In the genomic region with DNA sequence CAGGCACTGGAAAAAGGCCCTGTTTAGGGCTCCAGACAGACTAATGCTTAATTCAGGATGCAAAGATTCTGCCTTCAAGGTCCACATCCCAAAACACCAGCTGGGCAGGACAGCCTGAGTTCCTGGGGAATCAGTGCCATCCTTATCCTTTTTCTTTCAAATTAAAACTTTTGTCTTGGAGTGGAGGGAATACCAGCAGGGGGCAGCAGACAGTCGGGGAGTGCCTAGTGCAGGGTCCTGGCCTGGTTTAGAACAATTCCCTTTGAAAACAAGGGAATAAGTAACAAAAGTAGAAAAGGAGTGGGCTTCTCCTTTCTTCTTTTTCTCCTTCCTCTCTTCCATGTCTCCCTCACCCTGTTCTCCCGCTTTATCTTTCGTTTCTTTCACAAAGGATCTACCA, we compare ENCODE assay signal across 10 mouse cellular contexts. TPM values are rescaled to one million over a fixed set of nuclear protein-coding genes. Genes with fewer than 3 reads are reported as not detected.
A peak's percentile ranks its signal among the peaks of the same experiment; 100 is the strongest.
DNase-seq lines count a peak whose midpoint lies in the region; ATAC-seq and TF ChIP-seq lines count a peak whose summit lies in the region.
"Had no signal": no experiment of that assay in that cellular context is flagged by ENCODE, and none has a peak within 500 bp of the region (broad histone marks: within the 10 kb centered on the region; RNA-seq: fewer than 3 reads in every experiment).

No protein-coding gene starts in this region.

- 12% methylated on average over 3 of the region's 3 CpGs for WGBS in hindbrain, embryonic 11.5 days
- WGBS in hindbrain, embryonic 12.5 days = 6% methylated on average over 3 of the region's 3 CpGs
- 12% methylated on average over 3 of the region's 3 CpGs for WGBS in forebrain, postnatal 0 days

- peaks cover 6% of the 10 kb centered on the region; the same call in 1 of the 2 replicates for H3K4me1 ChIP-seq in hindbrain, embryonic 11.5 days (replicated peaks; ENCODE audit: control insufficient read depth, insufficient read depth, low read length)
- H3K4me1 ChIP-seq in hindbrain, embryonic 12.5 days = peaks cover 16% of the 10 kb centered on the region
- H3K4me1 ChIP-seq in E14TG2a.4 (replicated peaks; ENCODE audit: low read depth, low read length) = peaks cover 67% of the 10 kb centered on the region
- peaks cover 5% of the 10 kb centered on the region; the same call in 1 of the 2 replicates for H3K4me1 ChIP-seq in forebrain, postnatal 0 days (ENCODE audit: insufficient read depth)

- no peak overlapping the region for H3K4me3 ChIP-seq in hindbrain, embryonic 11.5 days (ENCODE audit: low read depth, low read length)
- no peak overlapping the region for H3K4me3 ChIP-seq in hindbrain, embryonic 12.5 days
- no peak overlapping the region for H3K4me3 ChIP-seq in E14TG2a.4 (replicated peaks; ENCODE audit: low read length)
- no peak overlapping the region for H3K4me3 ChIP-seq in forebrain, postnatal 0 days (ENCODE audit: low read depth, low read length)
- H3K4me3 ChIP-seq: embryonic facial prominence, embryonic 15.5 days; megakaryocyte, embryonic 14.5 days had no signal

- no peak overlapping the region for H3K4me2 ChIP-seq in hindbrain, embryonic 11.5 days (replicated peaks; ENCODE audit: low read depth, low read length)
- no peak overlapping the region for H3K4me2 ChIP-seq in hindbrain, embryonic 12.5 days (replicated peaks)
- no peak overlapping the region for H3K4me2 ChIP-seq in forebrain, postnatal 0 days (ENCODE audit: low read depth)
- H3K4me2 ChIP-seq: embryonic facial prominence, embryonic 15.5 days had no signal

- no peaks in the 10 kb centered on the region for H3K27me3 ChIP-seq in hindbrain, embryonic 11.5 days (ENCODE audit: control insufficient read depth, insufficient read depth, low read length)
- H3K27me3 ChIP-seq in hindbrain, embryonic 12.5 days = no peaks in the 10 kb centered on the region
- H3K27me3 ChIP-seq in E14TG2a.4 (ENCODE audit: insufficient read depth, low read length) = no peaks in the 10 kb centered on the region
- H3K27me3 ChIP-seq in forebrain, postnatal 0 days (ENCODE audit: insufficient read depth, low read length) = no peaks in the 10 kb centered on the region
- H3K27me3 ChIP-seq: embryonic facial prominence, embryonic 15.5 days had no signal

- H3K27ac ChIP-seq in hindbrain, embryonic 11.5 days (ENCODE audit: low read depth, low read length) = no peak overlapping the region
- no peak overlapping the region for H3K27ac ChIP-seq in hindbrain, embryonic 12.5 days
- no peak overlapping the region for H3K27ac ChIP-seq in forebrain, postnatal 0 days (ENCODE audit: low read depth, low read length)
- H3K27ac ChIP-seq: embryonic facial prominence, embryonic 15.5 days had no signal

- no peak overlapping the region for H3K9ac ChIP-seq in hindbrain, embryonic 11.5 days (ENCODE audit: low read depth, low read length)
- no peak overlapping the region for H3K9ac ChIP-seq in hindbrain, embryonic 12.5 days
- no peak overlapping the region for H3K9ac ChIP-seq in forebrain, postnatal 0 days
- H3K9ac ChIP-seq: embryonic facial prominence, embryonic 15.5 days had no signal

- DNase-seq in hindbrain, embryonic 11.5 days (ENCODE audit: low spot score) = peak; percentile 90
- peak; percentile 34 for DNase-seq in c-Kit-negative CD71-positive TER-119-positive erythroid progenitor cells, embryonic 14.5 days (ENCODE audit: low read depth, low spot score)
- peak; percentile 84 for DNase-seq in forebrain, postnatal 0 days
- peak; percentile 67 to 79 for DNase-seq in layer of hippocampus, postnatal 14 days (ENCODE audit: low spot score in 2 of 2)
- DNase-seq in naive thymus-derived CD4-positive, alpha-beta T cell, adult 2 months (ENCODE audit: low read depth) = peak; percentile 66
- DNase-seq in thymus, postnatal 14 days = peak; percentile 80

- H3K36me3 ChIP-seq in hindbrain, embryonic 11.5 days (ENCODE audit: control insufficient read depth, insufficient read depth, low read length) = no peaks in the 10 kb centered on the region
- H3K36me3 ChIP-seq in hindbrain, embryonic 12.5 days = no peaks in the 10 kb centered on the region
- peaks cover 25% of the 10 kb centered on the region for H3K36me3 ChIP-seq in E14TG2a.4 (ENCODE audit: insufficient read depth, low read length)
- H3K36me3 ChIP-seq in forebrain, postnatal 0 days (ENCODE audit: insufficient read depth) = no peaks in the 10 kb centered on the region
- H3K36me3 ChIP-seq: embryonic facial prominence, embryonic 15.5 days had no signal

- TF ChIP-seq CTCF in E14TG2a.4 (conservative IDR thresholded peaks at IDR 0.05; ENCODE audit: low read length) = peak; percentile 86
- TF ChIP-seq CTCF in forebrain, postnatal 0 days (IDR thresholded peaks at IDR 0.05; ENCODE audit: low read depth) = peak; percentile 84

- ATAC-seq in hindbrain, embryonic 11.5 days (ENCODE audit: low FRiP score) = no peak
- ATAC-seq in hindbrain, embryonic 12.5 days (ENCODE audit: low FRiP score) = no peak
- ATAC-seq in forebrain, postnatal 0 days = no peak

- no peaks in the 10 kb centered on the region for H3K9me3 ChIP-seq in hindbrain, embryonic 11.5 days (ENCODE audit: control insufficient read depth, low read length)
- H3K9me3 ChIP-seq in hindbrain, embryonic 12.5 days (replicated peaks) = no peaks in the 10 kb centered on the region
- H3K9me3 ChIP-seq in E14TG2a.4 (ENCODE audit: low read length) = no peaks in the 10 kb centered on the region
- no peaks in the 10 kb centered on the region for H3K9me3 ChIP-seq in forebrain, postnatal 0 days (ENCODE audit: low read length)
- H3K9me3 ChIP-seq: embryonic facial prominence, embryonic 15.5 days; megakaryocyte, embryonic 14.5 days had no signal

RNA-seq across cellular contexts. Expression of gene Snta1, which starts 9.2 kb away (rescaled TPM):
- polyA plus RNA-seq in hindbrain, embryonic 11.5 days (2014; fragmentation: Nextera tagmentation; extraction: Ambion mirVana) = 2.1 TPM in 2 replicates
- polyA plus RNA-seq in hindbrain, embryonic 12.5 days (2016; fragmentation: Nextera tagmentation; extraction: Ambion mirVana) = 8.9 and 9.7 TPM in 2 replicates
- total RNA-seq in forebrain, postnatal 0 days (2014; rRNA removed) = 23.0 and 25.3 TPM in 2 replicates
- polyA plus RNA-seq in forebrain, postnatal 0 days (2015; fragmentation: Nextera tagmentation; extraction: Ambion mirVana) = 14.8 and 15.8 TPM in 2 replicates
- 10 to 100 TPM; 43.6 to 47.1 TPM for total RNA-seq in layer of hippocampus, postnatal 14 days (2021)

RNA-seq across cellular contexts. Expression of gene Cbfa2t2, which starts 19.2 kb away (rescaled TPM):
- polyA plus RNA-seq in hindbrain, embryonic 11.5 days (2014; fragmentation: Nextera tagmentation; extraction: Ambion mirVana) = 68.2 and 71.5 TPM in 2 replicates
- 68.0 and 77.3 TPM in 2 replicates for polyA plus RNA-seq in hindbrain, embryonic 12.5 days (2016; fragmentation: Nextera tagmentation; extraction: Ambion mirVana)
- total RNA-seq in forebrain, postnatal 0 days (2014; rRNA removed) = 32.5 and 41.8 TPM in 2 replicates
- polyA plus RNA-seq in forebrain, postnatal 0 days (2015; fragmentation: Nextera tagmentation; extraction: Ambion mirVana) = 22.1 and 31.9 TPM in 2 replicates
- total RNA-seq in layer of hippocampus, postnatal 14 days (2021) = 10 to 100 TPM; 43.3 to 50.4 TPM

RNA-seq across cellular contexts. Expression of gene Cdk5rap1, which starts 44.3 kb away (rescaled TPM):
- polyA plus RNA-seq in hindbrain, embryonic 11.5 days (2014; fragmentation: Nextera tagmentation; extraction: Ambion mirVana) = 13.2 and 15.8 TPM in 2 replicates
- 13.7 and 16.3 TPM in 2 replicates for polyA plus RNA-seq in hindbrain, embryonic 12.5 days (2016; fragmentation: Nextera tagmentation; extraction: Ambion mirVana)
- 14.3 and 14.7 TPM in 2 replicates for total RNA-seq in forebrain, postnatal 0 days (2014; rRNA removed)
- 6.3 and 10.4 TPM in 2 replicates for polyA plus RNA-seq in forebrain, postnatal 0 days (2015; fragmentation: Nextera tagmentation; extraction: Ambion mirVana)
- total RNA-seq in layer of hippocampus, postnatal 14 days (2021) = 10 to 100 TPM; 14.4 to 16.0 TPM

Comparison
In these comparisons a context has a peak if more than half of its experiments do, and no peak if none do; other contexts are left out.
1. DNase-seq: peak in every context shown above with its lines; median percentile 90 in hindbrain, embryonic 11.5 days; 84 in forebrain, postnatal 0 days; 80 in thymus, postnatal 14 days; 73 in layer of hippocampus, postnatal 14 days; 66 in naive thymus-derived CD4-positive, alpha-beta T cell, adult 2 months; 34 in c-Kit-negative CD71-positive TER-119-positive erythroid progenitor cells, embryonic 14.5 days.